Mouse (Mus musculus): Measurements from ENCODE around the gene Rgs6. TPM values are rescaled to one million over a fixed set of nuclear protein-coding genes. Genes with fewer than 3 reads are reported as not detected.

Rgs6 gene
- total and polyA plus RNA-seq, 3 experiments: not detected

DNA sequence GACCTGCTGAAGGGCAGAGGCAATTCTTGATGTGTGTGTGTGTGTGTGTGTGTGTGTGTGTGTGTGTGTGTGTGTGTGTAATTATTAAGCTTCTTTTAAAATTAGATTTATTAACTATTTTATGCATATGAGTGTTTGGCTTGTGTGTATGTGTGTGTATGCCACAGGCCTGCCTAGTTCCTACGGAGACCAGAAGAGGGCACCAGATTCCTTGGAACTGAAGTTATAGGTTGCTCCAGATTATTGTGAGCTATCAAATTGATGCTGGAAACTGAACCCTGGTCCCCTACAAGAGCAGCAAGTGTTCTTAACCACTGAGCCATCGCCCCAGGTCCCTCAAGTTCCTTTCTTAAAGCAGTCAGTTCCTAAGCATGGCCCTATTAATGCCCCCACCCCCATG, 511.8 kb downstream of the Rgs6 start:
- TF ChIP-seq RAD21 (IDR thresholded peaks at IDR 0.05; ENCODE audit: low read depth, low read length) (peak; percentile 30), CTCF (conservative IDR thresholded peaks at IDR 0.05 in 1 of 2, IDR thresholded peaks at IDR 0.05 in 1 of 2; ENCODE audit: low read depth in 2 of 2, low read length in 2 of 2) (peak in 1 of 2 experiments; percentile 33; a peak in 2 of 4 replicates), JUN (IDR thresholded peaks at IDR 0.05; ENCODE audit: insufficient read depth, low read depth, low read length) (no peak), TCF12 (IDR thresholded peaks at IDR 0.05; ENCODE audit: low read depth, low read length) (no peak)
- DNase-seq (ENCODE audit: extremely low read depth): no peak
- Histone ChIP-seq H3K4me1 (ENCODE audit: control insufficient read depth in 1 of 2, insufficient read depth in 2 of 2) (peaks cover 8 to 32% of the 10 kb centered on the region in 2 experiments; a peak in 3 of 4 replicates), H3K79me2 (replicated peaks; ENCODE audit: control insufficient read depth, extremely low read depth, insufficient read depth, poor library complexity, severe bottlenecking) (no peaks in the 10 kb centered on the region), H3K27me3 (replicated peaks) (no peaks in the 10 kb centered on the region), H3K9me3 (replicated peaks; ENCODE audit: low read length) (no peaks in the 10 kb centered on the region), H3K4me2 (ENCODE audit: insufficient read depth, low read depth, poor library complexity, severe bottlenecking) (no peak overlapping the region), H3K27ac (ENCODE audit: insufficient read depth, low read depth) (no peak overlapping the region), H3K4me3 (replicated peaks in 1 of 3; ENCODE audit: low read depth in 2 of 3, low read length in 2 of 3, poor library complexity in 1 of 3) (no peak overlapping the region), H3K9ac (ENCODE audit: insufficient read depth, low read depth) (no peak overlapping the region), H3K36me3 (replicated peaks in 1 of 2; ENCODE audit: control insufficient read depth in 1 of 2, insufficient read depth in 1 of 2, low read length in 1 of 2) (no peaks in the 10 kb centered on the region)
- dilution Hi-C loops (cut with MboI; ENCODE audit: extremely low pct_ligation_motif_present, extremely low pct_unique_long_range_greater_than_20kb, low sequenced_read_pairs): no loop called here
- in situ Hi-C loops (cut with MboI; ENCODE audit: low pct_ligation_motif_present, low pct_unique_long_range_greater_than_20kb, low sequenced_read_pairs): loop anchor here (25.0 kb wide), 1 partner anchor 662 kb away; the partner anchor contains the start of gene Papln

DNA sequence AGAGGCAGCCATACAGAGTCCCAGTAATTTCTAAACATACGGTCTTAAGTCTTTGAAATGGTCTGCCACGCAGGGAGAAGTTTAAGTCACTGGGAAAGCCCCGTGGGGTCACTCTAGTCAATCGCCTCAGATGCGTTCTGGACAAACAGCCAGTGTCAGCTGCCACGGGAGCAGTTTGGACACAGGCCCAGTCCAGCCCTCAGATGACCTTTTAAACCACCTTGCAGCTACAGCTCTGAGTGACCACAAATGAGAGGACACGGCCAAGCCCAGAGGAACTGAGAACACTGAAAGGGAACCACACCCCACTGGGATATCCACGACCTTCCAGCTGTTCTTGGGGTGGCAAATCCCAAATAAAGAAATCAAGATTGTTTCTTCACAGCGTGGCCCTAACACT, 512.3 kb downstream of the Rgs6 start:
- Histone ChIP-seq H3K9me3 (replicated peaks; ENCODE audit: low read length) (no peaks in the 10 kb centered on the region), H3K36me3 (replicated peaks in 1 of 2; ENCODE audit: control insufficient read depth in 1 of 2, insufficient read depth in 1 of 2, low read length in 1 of 2) (no peaks in the 10 kb centered on the region), H3K4me3 (replicated peaks in 1 of 3; ENCODE audit: low read depth in 2 of 3, low read length in 2 of 3, poor library complexity in 1 of 3) (no peak overlapping the region), H3K4me2 (ENCODE audit: insufficient read depth, low read depth, poor library complexity, severe bottlenecking) (no peak overlapping the region), H3K79me2 (replicated peaks; ENCODE audit: control insufficient read depth, extremely low read depth, insufficient read depth, poor library complexity, severe bottlenecking) (no peaks in the 10 kb centered on the region), H3K4me1 (ENCODE audit: control insufficient read depth in 1 of 2, insufficient read depth in 2 of 2) (peaks cover 8 to 37% of the 10 kb centered on the region in 2 experiments; a peak in 3 of 4 replicates), H3K9ac (ENCODE audit: insufficient read depth, low read depth) (no peak overlapping the region), H3K27me3 (replicated peaks) (no peaks in the 10 kb centered on the region), H3K27ac (ENCODE audit: insufficient read depth, low read depth) (no peak overlapping the region)
- no peak for DNase-seq (ENCODE audit: extremely low read depth)
- dilution Hi-C loops (cut with MboI; ENCODE audit: extremely low pct_ligation_motif_present, extremely low pct_unique_long_range_greater_than_20kb, low sequenced_read_pairs): no loop called here
- TF ChIP-seq EP300 (IDR thresholded peaks at IDR 0.05; ENCODE audit: low read length) (peak; percentile 31; the same call in 1 of the 2 replicates), IRF4 (IDR thresholded peaks at IDR 0.05; ENCODE audit: low read depth, low read length) (peak; percentile 18; the same call in 1 of the 2 replicates), TCF12 (IDR thresholded peaks at IDR 0.05; ENCODE audit: low read depth, low read length) (no peak)
- in situ Hi-C loops (cut with MboI; ENCODE audit: low pct_ligation_motif_present, low pct_unique_long_range_greater_than_20kb, low sequenced_read_pairs): loop anchor here (25.0 kb wide), 1 partner anchor 662 kb away; the partner anchor contains the start of gene Papln

DNA sequence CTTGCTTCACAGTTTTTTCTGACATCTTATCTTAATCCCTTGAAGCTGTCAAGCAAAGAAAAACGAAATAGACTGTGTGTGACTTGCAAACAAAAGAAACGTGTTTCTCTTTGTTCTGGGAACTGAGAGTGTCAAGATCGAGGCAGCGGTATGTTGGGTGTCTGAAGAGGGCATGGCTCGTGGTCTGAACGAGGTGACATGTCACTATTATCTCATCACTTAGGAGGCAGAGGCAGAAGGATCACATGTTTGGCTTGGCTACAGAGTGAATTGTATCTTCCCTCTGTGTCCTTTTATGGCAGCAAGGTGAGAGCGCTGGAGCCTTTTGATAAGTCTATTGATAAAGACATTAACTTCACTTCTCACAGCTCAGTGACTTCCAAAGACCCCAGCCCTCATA, 512.8 kb downstream of the Rgs6 start:
- Histone ChIP-seq H3K27ac (ENCODE audit: insufficient read depth, low read depth) (no peak overlapping the region), H3K9ac (ENCODE audit: insufficient read depth, low read depth) (no peak overlapping the region), H3K9me3 (replicated peaks; ENCODE audit: low read length) (no peaks in the 10 kb centered on the region), H3K4me3 (replicated peaks in 1 of 3; ENCODE audit: low read depth in 2 of 3, low read length in 2 of 3, poor library complexity in 1 of 3) (no peak overlapping the region), H3K36me3 (replicated peaks in 1 of 2; ENCODE audit: control insufficient read depth in 1 of 2, insufficient read depth in 1 of 2, low read length in 1 of 2) (no peaks in the 10 kb centered on the region), H3K27me3 (replicated peaks) (no peaks in the 10 kb centered on the region), H3K4me1 (ENCODE audit: control insufficient read depth in 1 of 2, insufficient read depth in 2 of 2) (peaks cover 9 to 41% of the 10 kb centered on the region in 2 experiments; a peak in 3 of 4 replicates), H3K4me2 (ENCODE audit: insufficient read depth, low read depth, poor library complexity, severe bottlenecking) (no peak overlapping the region), H3K79me2 (replicated peaks; ENCODE audit: control insufficient read depth, extremely low read depth, insufficient read depth, poor library complexity, severe bottlenecking) (no peaks in the 10 kb centered on the region)
- in situ Hi-C loops (cut with MboI; ENCODE audit: low pct_ligation_motif_present, low pct_unique_long_range_greater_than_20kb, low sequenced_read_pairs) (loop anchor here (25.0 kb wide), 1 partner anchor 661 kb away; the partner anchor contains the start of gene Papln), dilution Hi-C loops (cut with MboI; ENCODE audit: extremely low pct_ligation_motif_present, extremely low pct_unique_long_range_greater_than_20kb, low sequenced_read_pairs) (no loop called here)
- DNase-seq (ENCODE audit: extremely low read depth): no peak
- no peak for TF ChIP-seq CHD1 (IDR thresholded peaks at IDR 0.05; ENCODE audit: low read depth, low read length)
- TF ChIP-seq MYC (IDR thresholded peaks at IDR 0.05; ENCODE audit: low read depth, low read length): no peak
- no peak for TF ChIP-seq POLR2A (IDR thresholded peaks at IDR 0.05; ENCODE audit: low read depth, low read length)
- no peak for TF ChIP-seq IRF4 (IDR thresholded peaks at IDR 0.05; ENCODE audit: low read depth, low read length)
- TF ChIP-seq KAT2A (IDR thresholded peaks at IDR 0.05; ENCODE audit: insufficient replicate concordance, low read length): no peak
- TF ChIP-seq ZNF384 (IDR thresholded peaks at IDR 0.05; ENCODE audit: low read depth, low read length): no peak
- no peak for TF ChIP-seq RCOR1 (conservative IDR thresholded peaks at IDR 0.05; ENCODE audit: low read depth, low read length)
- no peak for TF ChIP-seq ZMIZ1 (IDR thresholded peaks at IDR 0.05; ENCODE audit: low read depth, low read length)
- TF ChIP-seq ZC3H11A (IDR thresholded peaks at IDR 0.05; ENCODE audit: low read depth, low read length): no peak
- no peak for TF ChIP-seq USF1 (IDR thresholded peaks at IDR 0.05; ENCODE audit: low read depth, low read length)
- TF ChIP-seq SMC3 (IDR thresholded peaks at IDR 0.05; ENCODE audit: low read depth, low read length): no peak
- no peak for TF ChIP-seq JUN (IDR thresholded peaks at IDR 0.05; ENCODE audit: insufficient read depth, low read depth, low read length)
